ENCODE assay signal across 9 mouse cellular contexts in genomic region chr2:165470167-165470566, GRCm38 (mm10). TPM values are rescaled to one million over a fixed set of nuclear protein-coding genes. Genes with fewer than 3 reads are reported as not detected.
DNase-seq lines count a peak whose midpoint lies in the region; ATAC-seq and TF ChIP-seq lines count a peak whose summit lies in the region.
"Had no signal": no experiment of that assay in that cellular context is flagged by ENCODE, and none has a peak within 500 bp of the region (broad histone marks: within the 10 kb centered on the region; RNA-seq: fewer than 3 reads in every experiment).

No protein-coding gene starts in this region.

- peak; percentile 8; the same call in 1 of the 2 replicates for TF ChIP-seq CTCF in gastrocnemius, adult 2 months (IDR thresholded peaks at IDR 0.05)
- TF ChIP-seq CTCF in lung, adult 2 months (IDR thresholded peaks at IDR 0.05; ENCODE audit: insufficient read depth, low read length), result 0 out of 2 replicates have a peak, but pooled peaks have one; percentile 4

- no peaks in the 10 kb centered on the region for H3K9me3 ChIP-seq in embryonic facial prominence, embryonic 14.5 days (ENCODE audit: control insufficient read depth, low read length)
- H3K9me3 ChIP-seq: midbrain, embryonic 12.5 days had no signal

- H3K4me3 ChIP-seq in gastrocnemius, adult 2 months, result no peak overlapping the region
- H3K4me3 ChIP-seq in lung, adult 2 months (replicated peaks; ENCODE audit: extremely low read depth, low read depth, low read length), result no peak overlapping the region
- H3K4me3 ChIP-seq in embryonic facial prominence, embryonic 14.5 days (ENCODE audit: low read depth, low read length), result no peak overlapping the region
- H3K4me3 ChIP-seq: midbrain, embryonic 12.5 days had no signal

- peaks cover 20% of the 10 kb centered on the region for H3K27me3 ChIP-seq in embryonic facial prominence, embryonic 14.5 days (replicated peaks; ENCODE audit: control insufficient read depth, insufficient read depth, low read length)

- no peak for ATAC-seq in embryonic facial prominence, embryonic 14.5 days (ENCODE audit: low read depth)

- intact Hi-C loops in gastrocnemius, adult 2 months (cut with DNase I), result no loop called here

- peak; percentile 37 for DNase-seq in gastrocnemius, adult 2 months
- DNase-seq in gastrocnemius, adult 8-10 months (ENCODE audit: low spot score in 2 of 2), result no peak
- DNase-seq in lung, adult 2 months, result no peak
- DNase-seq in lung, postnatal 25 days (ENCODE audit: low spot score), result no peak
- peak; percentile 41 for DNase-seq in embryonic facial prominence, embryonic 14.5 days (ENCODE audit: low spot score)
- peak; percentile 40 for DNase-seq in retina, postnatal 1 day
- no peak for DNase-seq in cerebellum, adult 11-12 months
- DNase-seq in urinary bladder, postnatal 4 days (ENCODE audit: low spot score in 2 of 2), result no peak

- no peaks in the 10 kb centered on the region for H3K4me1 ChIP-seq in lung, adult 2 months (ENCODE audit: control insufficient read depth, insufficient read depth, low read length)
- H3K4me1 ChIP-seq in embryonic facial prominence, embryonic 14.5 days (ENCODE audit: control insufficient read depth, insufficient read depth, low read length), result no peaks in the 10 kb centered on the region; the same call in 1 of the 2 replicates

- no peak overlapping the region for H3K9ac ChIP-seq in embryonic facial prominence, embryonic 14.5 days (ENCODE audit: low read depth, low read length)
- H3K9ac ChIP-seq: midbrain, embryonic 12.5 days had no signal

- H3K36me3 ChIP-seq in embryonic facial prominence, embryonic 14.5 days (ENCODE audit: control insufficient read depth, insufficient read depth, low read length), result no peaks in the 10 kb centered on the region
- H3K36me3 ChIP-seq: midbrain, embryonic 12.5 days had no signal

- WGBS in lung, adult 2 months, result 28% methylated on average over 5 of the region's 5 CpGs
- WGBS in embryonic facial prominence, embryonic 14.5 days, result 34% methylated on average over 5 of the region's 5 CpGs

- TF ChIP-seq POLR2A in lung, adult 2 months (IDR thresholded peaks at IDR 0.05; ENCODE audit: borderline replicate concordance, extremely low read depth, low read depth, low read length), result no peak

- H3K27ac ChIP-seq in gastrocnemius, adult 2 months, result no peak overlapping the region
- no peak overlapping the region for H3K27ac ChIP-seq in embryonic facial prominence, embryonic 14.5 days (replicated peaks; ENCODE audit: low read depth, low read length)
- H3K27ac ChIP-seq: midbrain, embryonic 12.5 days had no signal

- H3K4me2 ChIP-seq in embryonic facial prominence, embryonic 14.5 days (ENCODE audit: low read depth, low read length), result no peak overlapping the region
- H3K4me2 ChIP-seq: midbrain, embryonic 12.5 days had no signal

RNA-seq across cellular contexts. Expression of gene Slc13a3, which starts 2.9 kb away (rescaled TPM):
- under 1 TPM in 1 of 2 experiments, not detected in 1; 0.08 TPM for total RNA-seq in gastrocnemius, adult 2 months (2021)
- under 1 TPM in 1 of 4 experiments, not detected in 3; 0.16 TPM for total RNA-seq in gastrocnemius, adult 8-10 months (2022)
- 3.1 and 3.4 TPM in 2 replicates for polyA plus RNA-seq in lung, adult 2 months (2012; rRNA removed)
- polyA plus RNA-seq in embryonic facial prominence, embryonic 14.5 days (2014; fragmentation: Nextera tagmentation; extraction: Ambion mirVana), result 1.6 and 1.9 TPM in 2 replicates

RNA-seq across cellular contexts. Expression of gene Trp53rka, which starts 23.0 kb away (rescaled TPM):
- total RNA-seq in gastrocnemius, adult 2 months (2021), result 10 to 100 TPM; 10.7 to 11.6 TPM
- 10 to 100 TPM in 3 of 4 experiments, 1 to 10 TPM in 1; 9.2 to 11.5 (median 10.4) TPM for total RNA-seq in gastrocnemius, adult 8-10 months (2022)
- 21.5 and 22.2 TPM in 2 replicates for polyA plus RNA-seq in lung, adult 2 months (2012; rRNA removed)
- polyA plus RNA-seq in embryonic facial prominence, embryonic 14.5 days (2014; fragmentation: Nextera tagmentation; extraction: Ambion mirVana), result 32.8 and 35.4 TPM in 2 replicates

RNA-seq across cellular contexts. Expression of gene Slc2a10, which starts 33.4 kb away (rescaled TPM):
- 1 to 10 TPM in 1 of 2 experiments, under 1 TPM in 1; 0.89 to 1.6 TPM for total RNA-seq in gastrocnemius, adult 2 months (2021)
- total RNA-seq in gastrocnemius, adult 8-10 months (2022), result 1 to 10 TPM in 2 of 4 experiments, under 1 TPM in 2; 0.68 to 1.5 (median 1.0) TPM
- polyA plus RNA-seq in lung, adult 2 months (2012; rRNA removed), result 8.9 and 10.1 TPM in 2 replicates
- polyA plus RNA-seq in embryonic facial prominence, embryonic 14.5 days (2014; fragmentation: Nextera tagmentation; extraction: Ambion mirVana), result 10.4 and 11.7 TPM in 2 replicates

Comparison
In these comparisons a context has a peak if more than half of its experiments do, and no peak if none do; other contexts are left out.
1. DNase-seq: peak in gastrocnemius, adult 2 months (single experiment), embryonic facial prominence, embryonic 14.5 days (single experiment) and retina, postnatal 1 day (single experiment); none in gastrocnemius, adult 8-10 months (0 of 2), lung, adult 2 months (single experiment), lung, postnatal 25 days (single experiment), cerebellum, adult 11-12 months (single experiment) and urinary bladder, postnatal 4 days (0 of 2).